Mouse (Mus musculus) neural tube, embryonic 13.5 days (tissue): Measurements from ENCODE around the gene Plekhg2. TPM values are rescaled to one million over a fixed set of nuclear protein-coding genes. Genes with fewer than 3 reads are reported as not detected.

Source experiments
- ATAC-seq: fragments of 200-750 bp; cut with Nextera tagmentation; 2 replicates; pipeline ENCODE4 v1.8.0; 2017; ENCODE audit warnings: low read depth, mild to moderate bottlenecking, moderate TSS enrichment, moderate library complexity
- H3K27ac ChIP-seq: fragments of 300-500 bp; sonication (generic); replicated peaks from 2 replicates; pipeline ENCODE4 v1.5.1; 2015; ENCODE audit warnings: moderate library complexity, mild to moderate bottlenecking, inconsistent platforms
- H3K27me3 ChIP-seq: fragments of 300-500 bp; sonication (generic); 2 replicates; pipeline ENCODE4 v1.6.1; 2015; ENCODE audit warnings: mild to moderate bottlenecking, inconsistent platforms
- H3K36me3 ChIP-seq: fragments of 300-500 bp; sonication (generic); 2 replicates; pipeline ENCODE4 v1.6.1; 2015; ENCODE audit warnings: mild to moderate bottlenecking, inconsistent platforms
- H3K4me1 ChIP-seq: fragments of 300-500 bp; sonication (generic); replicated peaks from 2 replicates; pipeline ENCODE4 v1.6.1; 2015; ENCODE audit warnings: inconsistent platforms
- H3K4me2 ChIP-seq: fragments of 300-500 bp; sonication (generic); 2 replicates; pipeline ENCODE4 v1.6.1; 2015; ENCODE audit warnings: inconsistent platforms, mild to moderate bottlenecking, moderate library complexity
- H3K4me3 ChIP-seq: fragments of 300-500 bp; sonication (generic); 2 replicates; pipeline ENCODE4 v1.5.1; 2015; ENCODE audit warnings: mild to moderate bottlenecking, inconsistent platforms
- H3K9ac ChIP-seq: fragments of 300-500 bp; sonication (generic); 2 replicates; pipeline ENCODE4 v1.6.1; 2015; ENCODE audit warnings: moderate library complexity, mild to moderate bottlenecking, inconsistent platforms
- H3K9me3 ChIP-seq: fragments of 300-500 bp; sonication (generic); 2 replicates; pipeline ENCODE4 v1.6.1; 2016; ENCODE audit warnings: inconsistent platforms
- WGBS: fragments of 180-500 bp; shearing (Covaris S2); methylation state at CpG from one replicate; pipeline ENCODE4 v1.1.7; 2015; 5-methylcytosine and 5-hydroxymethylcytosine counted together
- polyA plus RNA-seq: library from polyadenylated mRNA; unstranded; fragments of >200 nt; fragmentation: Nextera tagmentation; extraction: Ambion mirVana; gene quantifications from 2 replicates; pipeline ENCODE4 v1.2.1, GENCODE M21; 2015

Plekhg2 gene
- 33.8 and 35.8 TPM in 2 replicates for polyA plus RNA-seq

- H3K9me3 ChIP-seq: no peaks in the 10 kb centered on the region
- H3K4me2 ChIP-seq: peak within 1 kb of the TSS; percentile 78
- H3K27me3 ChIP-seq: no peaks in the 10 kb centered on the region
- H3K36me3 ChIP-seq: peaks cover 22% of the 10 kb centered on the region
- peak within 1 kb of the TSS; percentile 64 for H3K4me3 ChIP-seq
- H3K27ac ChIP-seq: peak within 1 kb of the TSS; percentile 91
- peaks cover 60% of the 10 kb centered on the region for H3K4me1 ChIP-seq
- peak within 1 kb of the TSS; percentile 84 for H3K9ac ChIP-seq
- whole genome bisulfite sequencing: under 1% methylated on average over 65 of the region's 66 CpGs
- ATAC-seq: peak; percentile 85
Measured at GRCm38 (mm10) chr7:28372251-28373108, at the start of gene Plekhg2. Gene Plekhg2, minus strand, starts transcription at chr7:28372599.

DNA sequence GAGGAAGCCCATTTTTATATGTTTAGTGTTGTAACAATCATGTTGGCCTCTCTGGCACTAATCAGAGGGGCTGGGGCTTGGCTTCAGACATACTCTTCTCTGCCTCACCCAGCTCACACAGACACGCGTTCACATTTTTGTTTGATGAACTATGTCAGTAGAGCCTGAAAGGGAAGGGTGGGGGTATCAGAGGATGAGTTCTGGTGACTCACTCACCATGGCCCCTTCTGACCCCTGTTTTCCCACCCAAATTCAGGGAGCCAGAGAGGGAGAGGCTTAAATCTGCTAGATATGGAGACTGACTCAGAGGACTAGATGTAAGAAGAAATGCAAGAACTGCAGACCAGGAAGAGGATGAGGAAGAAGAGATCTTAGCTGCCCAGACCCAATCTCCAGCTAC, 47.0 kb upstream of the Plekhg2 start:
- WGBS: 98% methylated on average over 2 of the region's 2 CpGs
- Histone ChIP-seq H3K4me2 (no peak overlapping the region), H3K36me3 (peaks cover 94% of the 10 kb centered on the region), H3K27me3 (no peaks in the 10 kb centered on the region), H3K9ac (no peak overlapping the region), H3K4me3 (no peak overlapping the region), H3K27ac (no peak overlapping the region), H3K9me3 (no peaks in the 10 kb centered on the region), H3K4me1 (no peaks in the 10 kb centered on the region; the same call in 1 of the 2 replicates)
- no peak for ATAC-seq

DNA sequence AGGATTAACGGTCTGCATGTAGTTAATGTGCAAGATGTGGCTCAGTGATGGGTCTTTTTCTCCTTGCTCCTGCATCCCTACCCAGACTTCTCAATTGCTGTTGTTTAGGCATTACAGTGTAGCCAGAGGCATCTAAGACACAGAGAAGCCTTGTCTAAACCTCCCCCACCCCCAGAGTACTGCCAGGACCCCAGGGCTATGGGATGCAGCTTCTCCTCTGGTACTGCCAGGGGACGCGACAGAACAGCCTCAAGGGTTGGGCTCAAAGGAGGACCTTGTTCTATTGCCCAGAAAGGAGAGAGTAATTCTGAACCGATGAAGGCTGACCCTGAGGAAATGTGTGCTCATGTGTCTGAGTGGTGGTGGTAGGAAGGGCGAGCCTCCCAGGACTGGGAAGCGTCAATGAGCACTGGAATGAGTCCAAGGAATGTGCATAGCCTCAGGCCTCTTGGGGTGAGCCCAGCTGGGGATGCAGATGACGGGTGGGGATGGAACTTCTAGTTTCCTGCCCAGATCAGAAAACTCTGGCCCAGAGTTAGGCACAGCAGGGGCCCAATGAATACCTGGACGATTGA, 45.8 kb upstream of the Plekhg2 start:
- 72% methylated on average over 8 of the region's 8 CpGs for WGBS
- H3K27ac ChIP-seq: no peak overlapping the region; the same call in 1 of the 2 replicates
- H3K9me3 ChIP-seq: no peaks in the 10 kb centered on the region
- H3K4me2 ChIP-seq: no peak overlapping the region
- ATAC-seq: peak; percentile 40; the same call in 1 of the 2 replicates
- no peaks in the 10 kb centered on the region for H3K27me3 ChIP-seq
- peaks cover 95% of the 10 kb centered on the region for H3K36me3 ChIP-seq
- H3K4me3 ChIP-seq: no peak overlapping the region
- no peaks in the 10 kb centered on the region; the same call in 1 of the 2 replicates for H3K4me1 ChIP-seq
- no peak overlapping the region for H3K9ac ChIP-seq

- no peak overlapping the region for H3K27ac ChIP-seq
- no peak for ATAC-seq
- H3K36me3 ChIP-seq: peaks cover 95% of the 10 kb centered on the region
- H3K4me2 ChIP-seq: no peak overlapping the region
- no peaks in the 10 kb centered on the region; the same call in 1 of the 2 replicates for H3K4me1 ChIP-seq
- no peaks in the 10 kb centered on the region for H3K27me3 ChIP-seq
- H3K9me3 ChIP-seq: no peaks in the 10 kb centered on the region
- no peak overlapping the region for H3K9ac ChIP-seq
- H3K4me3 ChIP-seq: no peak overlapping the region
Measured at GRCm38 (mm10) chr7:28417368-28417767, 45.0 kb upstream of the Plekhg2 start.

DNA sequence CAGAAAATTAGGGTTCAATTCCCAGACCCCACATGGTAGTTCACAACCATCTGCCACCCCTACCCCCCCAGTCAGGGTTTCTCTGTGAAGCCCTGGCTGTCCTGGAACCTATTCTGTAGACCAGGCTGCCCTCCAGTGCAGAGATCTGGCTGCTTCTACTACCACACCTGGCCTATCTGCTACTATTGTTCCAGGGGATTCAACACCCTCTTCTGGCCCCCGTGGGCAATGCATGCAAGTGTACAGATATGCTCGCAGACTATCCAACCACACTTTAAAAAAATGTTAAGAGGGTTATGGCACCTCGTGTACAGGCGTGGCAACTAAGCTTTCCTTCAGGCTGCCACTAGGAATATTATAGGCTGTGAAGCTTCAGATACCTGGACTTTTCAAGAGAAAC, 40.4 kb upstream of the Plekhg2 start:
- no peak overlapping the region for H3K9ac ChIP-seq
- no peak overlapping the region for H3K27ac ChIP-seq
- H3K27me3 ChIP-seq: no peaks in the 10 kb centered on the region
- H3K4me3 ChIP-seq: no peak overlapping the region
- no peak for ATAC-seq
- peaks cover 94% of the 10 kb centered on the region for H3K36me3 ChIP-seq
- H3K9me3 ChIP-seq: no peaks in the 10 kb centered on the region
- H3K4me2 ChIP-seq: no peak overlapping the region
- WGBS: 91% methylated on average over 4 of the region's 4 CpGs
- no peaks in the 10 kb centered on the region for H3K4me1 ChIP-seq

GRCm38 (mm10) chr7:28410841-28411475, 38.6 kb upstream of the Plekhg2 start:
- H3K27me3 ChIP-seq: no peaks in the 10 kb centered on the region
- peaks cover 95% of the 10 kb centered on the region for H3K36me3 ChIP-seq
- no peaks in the 10 kb centered on the region for H3K9me3 ChIP-seq
- H3K9ac ChIP-seq: no peak overlapping the region
- no peak overlapping the region for H3K27ac ChIP-seq
- WGBS: 89% methylated on average over 3 of the region's 3 CpGs
- no peak overlapping the region for H3K4me2 ChIP-seq
- H3K4me3 ChIP-seq: no peak overlapping the region
- no peak for ATAC-seq
- H3K4me1 ChIP-seq: no peaks in the 10 kb centered on the region

- Histone ChIP-seq H3K9ac (no peak overlapping the region), H3K4me2 (no peak overlapping the region), H3K4me1 (no peaks in the 10 kb centered on the region), H3K9me3 (no peaks in the 10 kb centered on the region), H3K36me3 (peaks cover 98% of the 10 kb centered on the region), H3K27ac (no peak overlapping the region), H3K4me3 (no peak overlapping the region), H3K27me3 (no peaks in the 10 kb centered on the region)
- no peak for ATAC-seq
- 76% methylated on average over 3 of the region's 3 CpGs for WGBS
Measured at GRCm38 (mm10) chr7:28401942-28402341, 29.5 kb upstream of the Plekhg2 start.

DNA sequence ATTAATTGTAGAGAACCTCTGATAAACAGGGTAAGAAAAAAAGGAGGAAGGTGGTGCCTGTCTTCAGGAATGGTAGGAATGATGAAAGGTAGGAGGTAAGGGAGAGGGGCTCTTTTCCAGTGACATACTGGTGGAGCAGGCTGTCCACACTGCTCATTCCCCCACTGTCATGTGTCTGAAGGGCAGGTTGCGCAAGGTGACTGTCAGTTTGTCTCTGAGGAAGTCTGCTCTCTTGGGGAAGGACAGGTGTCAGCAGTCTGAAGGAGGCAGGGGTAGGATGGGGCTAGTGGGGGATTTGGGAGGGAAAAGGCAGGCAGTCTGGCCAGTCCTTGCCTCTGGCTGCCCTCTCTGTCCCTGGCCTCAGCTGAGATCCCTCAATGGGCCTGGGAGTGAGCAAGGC, 28.6 kb upstream of the Plekhg2 start:
- H3K4me1 ChIP-seq: no peaks in the 10 kb centered on the region
- no peaks in the 10 kb centered on the region for H3K9me3 ChIP-seq
- H3K9ac ChIP-seq: no peak overlapping the region
- H3K27ac ChIP-seq: no peak overlapping the region
- no peak overlapping the region for H3K4me3 ChIP-seq
- H3K27me3 ChIP-seq: no peaks in the 10 kb centered on the region
- H3K4me2 ChIP-seq: no peak overlapping the region
- peaks cover 98% of the 10 kb centered on the region for H3K36me3 ChIP-seq
- no peak for ATAC-seq
- 96% methylated on average over 1 of the region's 1 CpGs for WGBS

DNA sequence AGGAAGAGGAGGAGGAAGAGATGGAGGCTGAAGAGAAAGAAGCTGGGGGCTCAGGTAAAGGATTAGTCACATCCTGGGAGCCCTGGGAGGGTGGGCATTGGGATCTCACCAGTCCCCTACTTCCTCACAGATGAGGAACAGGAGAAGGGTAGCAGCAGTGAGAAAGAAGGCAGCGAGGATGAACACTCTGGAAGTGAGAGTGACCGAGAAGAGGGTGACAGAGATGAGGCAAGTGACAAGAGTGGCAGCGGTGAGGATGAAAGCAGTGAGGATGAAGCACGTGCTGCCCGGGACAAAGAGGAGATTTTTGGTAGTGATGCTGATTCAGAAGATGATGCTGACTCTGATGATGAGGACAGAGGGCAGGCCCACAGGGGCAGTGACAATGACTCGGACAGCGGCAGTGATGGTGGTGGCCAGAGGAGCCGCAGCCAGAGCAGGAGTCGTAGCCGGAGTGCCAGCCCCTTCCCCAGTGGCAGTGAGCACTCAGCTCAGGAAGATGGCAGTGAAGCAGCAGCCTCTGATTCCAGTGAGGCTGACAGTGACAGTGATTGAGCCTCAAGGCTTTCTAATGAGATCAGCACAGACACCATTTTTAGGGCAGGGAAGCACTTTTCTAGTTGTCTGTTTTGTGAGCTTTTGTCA, 26.4 kb upstream of the Plekhg2 start:
- no peaks in the 10 kb centered on the region for H3K27me3 ChIP-seq
- no peak for ATAC-seq
- H3K4me2 ChIP-seq: no peak overlapping the region
- no peak overlapping the region for H3K27ac ChIP-seq
- H3K36me3 ChIP-seq: peaks cover 91% of the 10 kb centered on the region
- H3K9me3 ChIP-seq: no peaks in the 10 kb centered on the region
- no peak overlapping the region for H3K9ac ChIP-seq
- H3K4me3 ChIP-seq: no peak overlapping the region
- peaks cover 9% of the 10 kb centered on the region for H3K4me1 ChIP-seq
- WGBS: 91% methylated on average over 10 of the region's 10 CpGs

DNA sequence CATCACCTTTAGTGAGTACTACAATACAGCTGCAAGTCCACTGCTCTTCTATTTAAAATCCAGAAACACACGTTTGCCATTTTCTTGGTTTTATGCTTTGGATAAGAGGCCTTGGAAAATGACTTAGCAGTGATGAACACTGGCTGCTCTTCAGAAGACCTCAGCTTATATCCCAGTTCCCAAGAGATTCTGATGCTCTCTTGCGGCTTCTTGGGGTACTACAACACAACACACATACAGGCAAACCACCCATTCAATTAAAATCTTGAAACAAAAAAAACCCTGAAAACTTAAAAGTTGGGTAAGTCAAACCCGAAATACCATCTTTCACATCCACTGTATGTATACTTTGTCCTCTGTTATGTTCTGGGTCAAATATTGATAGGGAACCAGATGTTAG, 25.6 kb upstream of the Plekhg2 start:
- H3K9me3 ChIP-seq: no peaks in the 10 kb centered on the region
- H3K27ac ChIP-seq: no peak overlapping the region
- peaks cover 16% of the 10 kb centered on the region for H3K4me1 ChIP-seq
- H3K9ac ChIP-seq: no peak overlapping the region
- H3K36me3 ChIP-seq: peaks cover 83% of the 10 kb centered on the region
- H3K4me3 ChIP-seq: no peak overlapping the region
- H3K4me2 ChIP-seq: no peak overlapping the region
- WGBS: 67% methylated on average over 3 of the region's 3 CpGs
- ATAC-seq: no peak
- no peaks in the 10 kb centered on the region for H3K27me3 ChIP-seq

DNA sequence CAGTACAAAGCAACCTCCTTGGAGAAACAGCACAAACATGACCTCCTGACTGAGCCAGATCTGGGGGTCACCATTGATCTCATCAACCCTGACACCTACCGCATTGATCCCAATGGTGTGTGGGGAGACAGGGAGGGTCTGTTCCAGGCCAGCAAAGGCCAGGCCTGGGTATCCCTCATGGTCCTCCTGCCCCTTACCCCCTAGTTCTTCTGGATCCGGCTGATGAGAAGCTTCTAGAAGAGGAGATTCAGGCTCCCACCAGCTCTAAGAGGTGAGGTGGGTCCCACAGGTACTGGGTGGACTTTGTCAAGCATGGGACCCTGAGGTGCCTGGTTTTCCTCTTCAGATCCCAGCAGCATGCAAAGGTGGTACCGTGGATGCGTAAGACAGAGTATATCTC, 23.0 kb upstream of the Plekhg2 start:
- Histone ChIP-seq H3K27ac (no peak overlapping the region), H3K9me3 (no peaks in the 10 kb centered on the region), H3K4me3 (no peak overlapping the region), H3K9ac (no peak overlapping the region), H3K27me3 (no peaks in the 10 kb centered on the region), H3K4me2 (no peak overlapping the region), H3K36me3 (peaks cover 63% of the 10 kb centered on the region), H3K4me1 (peaks cover 26% of the 10 kb centered on the region)
- 97% methylated on average over 4 of the region's 4 CpGs for WGBS
- ATAC-seq: no peak
